Mouse (Mus musculus) G1E (cell line): ENCODE data around the gene Tomm22.

Experiments
- CTCF ChIP-seq: IDR thresholded peaks from 2 replicates; pipeline ENCODE4 v1.5.1; 2012; ENCODE audit warnings: low read depth, low read length, inconsistent platforms, mixed read lengths
- GATA1 ChIP-seq: IDR thresholded peaks from 2 replicates; pipeline ENCODE4 v1.6.1; 2012; ENCODE audit warnings: borderline replicate concordance, low read length, inconsistent platforms, mixed read lengths

DNA sequence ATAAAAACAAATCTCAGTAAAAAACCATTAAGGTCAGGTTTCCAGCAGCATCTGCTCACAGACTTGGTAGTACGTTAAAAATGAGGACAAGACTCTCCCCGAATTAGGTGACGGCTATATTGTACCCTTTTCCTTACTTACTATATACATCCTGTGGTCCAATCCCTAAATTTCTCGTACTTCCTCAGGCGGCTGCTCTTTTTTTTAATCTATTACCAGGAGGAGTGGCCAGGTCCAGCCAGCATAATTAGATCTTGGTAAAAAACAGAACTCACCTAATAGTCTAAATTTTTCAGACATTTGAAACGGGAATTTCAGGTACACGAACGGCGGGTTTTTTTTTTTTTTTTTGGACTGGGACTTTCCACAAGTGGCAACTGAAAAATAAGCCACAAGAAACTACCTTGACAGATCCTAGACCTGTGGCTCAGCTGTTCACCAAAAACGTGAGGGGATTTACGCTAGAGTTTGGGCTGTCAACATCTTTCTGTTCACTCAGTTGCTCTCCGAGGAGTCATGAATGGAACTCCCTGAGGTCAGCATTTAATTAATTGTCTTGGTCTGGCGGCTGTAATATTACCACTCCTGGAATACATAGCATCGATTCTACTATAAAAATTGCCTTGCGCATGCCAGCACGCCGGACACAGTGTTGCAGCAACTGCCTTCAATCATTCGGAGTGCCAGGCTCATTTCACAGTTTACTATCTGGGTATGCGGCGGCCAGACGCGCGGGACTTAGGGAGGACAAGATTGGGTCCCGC is 19.2 kb downstream of the Tomm22 start:
- no peak for TF ChIP-seq CTCF
- no peak for TF ChIP-seq GATA1
